Mouse (Mus musculus) lung, adult 2 months (tissue): ENCODE measurements at regions not wholly inside any gene's neighbourhood (a gene's known extent, or its start where the extent isn't known, plus 50 kb on each side); places are given as distances from the start of the nearest gene placed in this dataset.

ENCODE experiments used
- CTCF ChIP-seq: fragments of 200-500 bp; IDR thresholded peaks from 2 replicates; pipeline ENCODE4 v1.5.1; 2011; ENCODE audit warnings: mild to moderate bottlenecking, low read length, control low read depth; ENCODE audit not compliant: insufficient read depth
- POLR2A ChIP-seq: fragments of 200-500 bp; IDR thresholded peaks from 2 replicates; pipeline ENCODE4 v1.6.1; 2011; ENCODE audit warnings: low read depth, mild to moderate bottlenecking, control low read depth, low read length, borderline replicate concordance; ENCODE audit errors: extremely low read depth

- TF ChIP-seq CTCF (no peak), POLR2A (no peak)
These were observed 165.4 kb downstream of the Rnf152 start for GRCm38 (mm10) chr1:105191126-105191525.
